Mouse (Mus musculus) limb, embryonic 10.5 days (tissue): ENCODE measurements around the gene Rapgef4. TPM values are rescaled to one million over a fixed set of nuclear protein-coding genes. Genes with fewer than 3 reads are reported as not detected.

ENCODE experiments used
- DNase-seq: peaks from one replicate; pipeline ENCODE4 v3.0.0-alpha.2; 2017; ENCODE audit warnings: low spot score
- H3K27ac ChIP-seq: fragments of 300-500 bp; sonication (generic); 2 replicates; pipeline ENCODE4 v1.5.1; 2016; ENCODE audit warnings: mild to moderate bottlenecking
- H3K27me3 ChIP-seq: fragments of 300-500 bp; sonication (generic); 2 replicates; pipeline ENCODE4 v1.6.1; 2016; ENCODE audit warnings: low read depth, mild to moderate bottlenecking; ENCODE audit not compliant: poor library complexity, severe bottlenecking
- H3K36me3 ChIP-seq: fragments of 300-500 bp; sonication (generic); 2 replicates; pipeline ENCODE4 v1.6.1; 2016; ENCODE audit warnings: mild to moderate bottlenecking, moderate library complexity
- H3K4me1 ChIP-seq: fragments of 300-500 bp; sonication (generic); 2 replicates; pipeline ENCODE4 v1.6.1; 2016
- H3K4me3 ChIP-seq: fragments of 300-500 bp; sonication (generic); 2 replicates; pipeline ENCODE4 v1.5.1; 2016; ENCODE audit warnings: mild to moderate bottlenecking, moderate library complexity
- H3K9me3 ChIP-seq: fragments of 300-500 bp; sonication (generic); replicated peaks from 2 replicates; pipeline ENCODE4 v1.6.1; 2016; ENCODE audit warnings: mild to moderate bottlenecking
- WGBS: fragments of 180-500 bp; shearing (Covaris S2); methylation state at CpG from one replicate; pipeline ENCODE4 v1.1.7; 2016; 5-methylcytosine and 5-hydroxymethylcytosine counted together
- polyA plus RNA-seq: library from polyadenylated mRNA; unstranded; fragments of >200 nt; fragmentation: Nextera tagmentation; extraction: Ambion mirVana; gene quantifications from 2 replicates; pipeline ENCODE4 v1.2.1, GENCODE M21; 2016

Rapgef4 gene
- polyA plus RNA-seq, result 1.6 TPM in 2 replicates

DNA sequence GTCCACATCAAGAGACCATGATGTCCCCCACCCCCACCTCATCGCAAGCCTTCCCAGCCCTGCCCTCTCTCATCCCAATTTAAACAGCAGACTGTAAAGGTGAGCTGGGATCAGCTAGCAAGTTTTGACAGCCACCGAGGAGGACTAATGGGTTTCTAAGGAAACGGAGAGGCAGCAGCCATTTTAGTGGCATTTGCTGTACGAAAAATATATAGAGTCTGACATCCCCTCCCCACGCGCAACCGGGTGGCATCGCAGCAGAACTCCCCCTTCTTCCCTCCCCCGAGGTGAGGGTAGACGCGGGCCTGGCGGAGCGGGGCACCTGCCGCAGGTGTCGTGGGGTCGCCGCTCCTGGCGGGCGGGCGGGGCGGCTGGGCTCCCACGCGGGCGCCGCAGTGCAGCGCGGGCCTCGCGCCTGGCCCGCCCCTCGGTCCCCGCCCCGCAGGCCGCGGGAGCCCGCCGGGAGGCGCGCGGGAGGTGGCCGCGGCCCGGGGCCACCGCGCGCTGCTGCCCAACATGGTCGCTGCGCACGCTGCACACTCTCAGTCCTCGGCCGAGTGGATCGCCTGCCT is at the start of gene Rapgef4:
Rapgef4 (plus strand) TSS at position 470 of the 572 bp plus-strand sequence.
- no peak within 1 kb of the TSS; the same call in 1 of the 2 replicates for H3K27ac ChIP-seq
- WGBS, result 3% methylated on average over 40 of the region's 52 CpGs
- no peak for DNase-seq
- H3K27me3 ChIP-seq, result peaks cover 50% of the 10 kb centered on the region
- H3K4me3 ChIP-seq, result peak within 1 kb of the TSS; percentile 61
- H3K4me1 ChIP-seq, result peaks cover 10% of the 10 kb centered on the region
- no peaks in the 10 kb centered on the region for H3K36me3 ChIP-seq
- no peaks in the 10 kb centered on the region for H3K9me3 ChIP-seq

DNA sequence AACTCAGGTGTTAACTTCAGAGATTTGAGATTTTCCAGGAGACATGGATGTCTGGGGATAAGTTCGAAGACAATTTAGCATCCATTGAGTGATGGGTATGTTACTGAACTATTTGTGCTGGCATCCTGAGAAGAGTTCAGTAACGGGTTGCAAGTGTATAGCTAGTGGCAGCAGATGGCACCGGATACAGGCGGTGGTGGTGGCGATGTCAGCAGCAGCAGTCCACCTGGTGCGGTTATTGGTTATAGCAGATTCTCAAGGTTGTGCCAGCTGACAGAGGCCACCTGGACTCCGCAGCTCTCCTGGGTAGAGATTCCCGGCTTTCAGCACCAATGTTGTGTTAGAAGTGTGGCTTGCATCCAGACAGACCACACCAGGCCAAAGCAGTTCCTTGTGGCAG is 47.0 kb upstream of the Rapgef4 start:
- H3K36me3 ChIP-seq, result no peaks in the 10 kb centered on the region
- H3K4me3 ChIP-seq, result no peak overlapping the region
- H3K4me1 ChIP-seq, result no peaks in the 10 kb centered on the region
- H3K27me3 ChIP-seq, result no peaks in the 10 kb centered on the region
- no peaks in the 10 kb centered on the region for H3K9me3 ChIP-seq
- 91% methylated on average over 8 of the region's 8 CpGs for WGBS
- H3K27ac ChIP-seq, result no peak overlapping the region
- DNase-seq, result no peak

DNA sequence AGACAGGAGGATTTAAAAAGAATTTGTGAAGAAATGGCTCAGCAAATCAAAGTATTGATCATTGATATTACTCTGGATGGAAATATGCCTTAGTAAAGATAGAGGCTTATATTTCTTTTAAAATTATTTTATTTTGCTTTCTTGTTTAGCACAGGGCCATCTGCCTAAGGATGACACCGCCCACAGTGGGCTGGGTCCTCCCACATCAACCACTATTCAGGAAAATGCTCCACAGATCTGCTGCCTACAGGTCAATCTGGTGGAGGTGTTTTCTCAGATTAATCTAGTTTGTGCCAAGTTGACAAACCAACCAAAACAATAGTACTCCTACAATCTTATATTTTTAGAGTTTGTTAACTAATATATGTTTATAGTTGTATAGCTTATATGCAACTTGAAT is 44.3 kb upstream of the Rapgef4 start:
- no peak overlapping the region for H3K27ac ChIP-seq
- no peaks in the 10 kb centered on the region for H3K9me3 ChIP-seq
- no peaks in the 10 kb centered on the region for H3K36me3 ChIP-seq
- no peaks in the 10 kb centered on the region for H3K4me1 ChIP-seq
- no peak overlapping the region for H3K4me3 ChIP-seq
- DNase-seq, result no peak
- H3K27me3 ChIP-seq, result no peaks in the 10 kb centered on the region
- WGBS, result 93% methylated on average over 1 of the region's 1 CpGs

DNA sequence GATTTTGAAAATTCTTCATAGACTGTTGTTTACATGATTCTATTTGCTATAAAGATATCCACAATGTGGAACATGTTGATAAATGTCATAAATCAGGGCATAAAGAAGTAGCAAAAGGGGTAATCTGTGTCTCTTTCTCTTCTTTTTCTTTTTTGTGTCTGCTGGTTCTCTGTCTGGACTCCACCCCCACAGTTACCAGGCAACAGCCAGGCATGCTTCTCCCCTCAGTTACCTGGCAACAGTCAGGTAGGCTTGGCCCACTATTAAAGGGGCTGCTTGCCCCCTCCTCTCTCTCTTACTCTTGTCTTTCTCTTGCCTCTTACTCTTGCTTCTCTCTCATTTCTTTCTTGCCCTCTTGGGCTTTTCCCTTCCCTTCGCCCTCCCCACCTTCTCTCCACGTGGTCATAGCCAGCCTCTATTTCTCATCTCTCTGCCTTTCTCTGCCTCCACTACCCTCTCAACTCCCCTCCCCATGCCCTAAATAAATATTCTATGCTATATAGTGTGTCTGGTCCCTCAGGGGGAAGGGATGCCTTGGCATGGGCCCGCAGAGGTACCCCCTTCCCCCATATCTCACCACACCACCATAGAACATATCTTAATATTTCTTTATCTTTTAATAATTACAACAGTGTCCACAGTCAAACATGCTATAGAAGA is 43.3 kb upstream of the Rapgef4 start:
- H3K4me1 ChIP-seq, result no peaks in the 10 kb centered on the region
- H3K27me3 ChIP-seq, result no peaks in the 10 kb centered on the region
- no peak overlapping the region for H3K4me3 ChIP-seq
- H3K36me3 ChIP-seq, result no peaks in the 10 kb centered on the region
- DNase-seq, result no peak
- WGBS, result 89% methylated on average over 3 of the region's 3 CpGs
- H3K9me3 ChIP-seq, result no peaks in the 10 kb centered on the region
- H3K27ac ChIP-seq, result no peak overlapping the region

DNA sequence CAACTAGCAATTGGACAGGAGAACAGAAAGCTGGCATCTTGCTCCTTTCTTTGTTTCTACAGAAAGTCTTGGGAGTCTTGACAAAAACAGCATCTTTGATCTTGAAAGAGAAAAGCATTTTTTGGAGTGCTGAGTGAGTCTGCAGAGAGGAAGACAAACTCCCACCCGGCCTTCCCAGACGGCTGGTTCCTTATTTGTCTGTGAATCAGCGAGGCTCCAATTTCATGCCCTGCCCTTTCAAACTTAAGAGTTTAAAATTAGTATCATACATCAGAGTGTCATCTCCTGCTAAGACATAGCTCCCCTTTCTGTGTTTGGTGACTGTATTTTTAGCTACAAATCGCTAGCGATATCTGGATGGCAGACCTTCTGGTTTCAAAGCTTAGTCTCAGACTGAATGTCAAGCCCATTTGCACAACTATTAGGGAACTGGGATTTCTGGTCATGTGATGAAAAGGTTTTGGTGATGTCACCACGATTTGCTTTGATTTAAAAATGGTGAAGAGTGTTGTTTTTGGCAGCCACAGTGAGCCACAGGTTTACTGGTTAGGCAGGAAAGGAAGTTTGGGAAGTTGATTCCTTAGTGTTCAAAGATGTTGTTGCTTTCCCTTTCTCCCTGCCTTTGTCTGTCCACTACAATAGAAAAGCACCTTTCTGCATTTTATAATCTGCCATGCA is 42.2 kb upstream of the Rapgef4 start:
- no peaks in the 10 kb centered on the region for H3K4me1 ChIP-seq
- 83% methylated on average over 6 of the region's 6 CpGs for WGBS
- no peak overlapping the region for H3K4me3 ChIP-seq
- no peak overlapping the region for H3K27ac ChIP-seq
- H3K27me3 ChIP-seq, result no peaks in the 10 kb centered on the region
- DNase-seq, result no peak
- H3K36me3 ChIP-seq, result no peaks in the 10 kb centered on the region
- H3K9me3 ChIP-seq, result no peaks in the 10 kb centered on the region

DNA sequence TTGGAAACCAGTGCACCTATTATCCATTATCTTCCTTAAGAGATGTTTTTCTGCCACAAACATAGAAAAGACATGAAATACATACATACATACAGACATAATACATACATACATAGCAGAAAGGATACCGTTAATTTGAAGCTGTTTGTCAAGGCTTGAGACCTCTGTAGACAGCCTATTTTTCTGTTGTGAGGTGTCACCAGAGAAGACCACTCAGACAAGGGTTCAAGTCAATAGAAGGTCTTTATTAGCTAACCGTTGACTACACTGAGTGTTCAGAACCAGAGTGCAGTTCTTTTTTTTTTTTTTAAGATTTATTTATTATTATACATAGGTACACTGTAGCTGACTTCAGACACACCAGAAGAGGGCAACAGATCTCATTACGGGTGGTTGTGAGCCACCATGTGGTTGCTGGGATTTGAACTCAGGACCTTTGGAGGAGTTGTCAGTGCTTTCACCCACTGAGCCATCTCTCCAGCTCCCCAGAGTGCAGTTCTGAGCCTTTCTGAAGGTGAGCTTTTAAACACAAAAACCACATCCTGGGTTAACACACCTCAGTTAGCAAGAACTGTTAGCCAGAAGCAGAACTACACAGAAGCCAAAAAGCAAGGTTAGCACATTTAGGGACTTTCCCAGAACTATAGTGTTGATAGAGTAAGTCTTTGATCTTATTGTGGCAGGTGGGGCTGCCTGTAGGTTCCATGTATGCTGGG is 39.9 kb upstream of the Rapgef4 start:
- Histone ChIP-seq H3K27me3 (no peaks in the 10 kb centered on the region), H3K4me3 (no peak overlapping the region), H3K4me1 (no peaks in the 10 kb centered on the region), H3K9me3 (no peaks in the 10 kb centered on the region), H3K36me3 (no peaks in the 10 kb centered on the region), H3K27ac (no peak overlapping the region)
- no peak for DNase-seq
- WGBS, result 96% methylated on average over 3 of the region's 3 CpGs

DNA sequence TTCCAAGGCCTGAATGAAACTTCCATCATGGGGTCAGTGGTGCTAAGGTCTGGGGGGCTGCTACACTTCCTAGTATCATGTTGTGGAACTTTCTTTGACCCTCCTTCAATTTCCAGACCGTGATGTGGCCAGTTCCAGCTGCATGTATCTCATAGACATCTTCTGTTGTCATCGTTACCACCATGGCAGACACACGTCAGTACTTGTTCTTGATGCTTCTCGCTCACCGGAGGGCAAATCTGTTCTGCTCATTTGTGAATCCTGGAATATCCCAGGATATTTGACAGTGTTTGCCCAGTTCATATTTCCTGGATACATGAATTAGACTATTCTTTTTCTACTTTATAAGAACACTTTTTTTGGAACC is 39.3 kb upstream of the Rapgef4 start:
- Histone ChIP-seq H3K4me1 (no peaks in the 10 kb centered on the region), H3K4me3 (no peak overlapping the region), H3K27ac (no peak overlapping the region), H3K36me3 (no peaks in the 10 kb centered on the region), H3K27me3 (no peaks in the 10 kb centered on the region), H3K9me3 (no peaks in the 10 kb centered on the region)
- DNase-seq, result no peak
- 95% methylated on average over 5 of the region's 5 CpGs for WGBS

DNA sequence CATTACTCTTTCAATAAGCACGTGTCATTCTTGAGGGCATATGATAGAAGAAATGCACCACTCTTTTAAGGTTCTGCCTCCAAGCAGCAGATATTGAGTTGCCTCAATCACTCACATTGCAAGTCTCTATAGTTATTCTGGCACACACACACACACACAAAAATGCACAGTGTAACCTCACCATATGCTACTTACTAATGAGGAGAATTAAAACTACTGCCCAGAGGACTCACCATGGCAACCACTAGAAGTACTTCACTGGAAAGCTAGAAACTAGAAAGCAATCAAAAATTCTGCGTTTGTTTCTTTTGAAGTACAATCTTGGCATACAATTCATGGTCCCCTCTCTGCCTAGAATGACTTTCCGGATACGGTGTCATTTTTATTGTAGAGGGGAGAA is 29.8 kb upstream of the Rapgef4 start:
- no peaks in the 10 kb centered on the region for H3K27me3 ChIP-seq
- no peak overlapping the region for H3K27ac ChIP-seq
- 90% methylated on average over 4 of the region's 4 CpGs for WGBS
- no peak for DNase-seq
- no peaks in the 10 kb centered on the region for H3K4me1 ChIP-seq
- no peaks in the 10 kb centered on the region for H3K36me3 ChIP-seq
- H3K4me3 ChIP-seq, result no peak overlapping the region
- H3K9me3 ChIP-seq, result no peaks in the 10 kb centered on the region

DNA sequence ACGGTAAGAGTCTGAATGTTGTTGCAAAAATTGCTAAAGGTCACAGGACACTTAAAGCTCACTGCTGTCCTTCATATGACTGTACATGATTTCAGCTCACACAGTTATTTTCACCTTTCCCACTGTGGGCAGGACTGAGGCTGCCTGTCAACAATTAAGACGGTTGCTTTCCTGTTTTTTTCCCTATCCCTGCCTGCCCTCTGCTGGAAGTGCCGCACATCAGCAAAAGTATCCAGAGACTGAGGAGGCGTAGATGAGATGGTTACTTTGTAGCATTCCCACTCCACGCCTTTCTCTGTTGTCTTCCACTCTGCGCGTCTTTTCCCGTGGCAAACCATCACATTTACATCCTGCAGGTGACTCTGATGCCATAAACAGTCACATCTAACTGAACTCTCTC is 25.4 kb upstream of the Rapgef4 start:
- peak; percentile 52 for DNase-seq
- H3K4me1 ChIP-seq, result no peaks in the 10 kb centered on the region
- WGBS, result 31% methylated on average over 8 of the region's 8 CpGs

DNA sequence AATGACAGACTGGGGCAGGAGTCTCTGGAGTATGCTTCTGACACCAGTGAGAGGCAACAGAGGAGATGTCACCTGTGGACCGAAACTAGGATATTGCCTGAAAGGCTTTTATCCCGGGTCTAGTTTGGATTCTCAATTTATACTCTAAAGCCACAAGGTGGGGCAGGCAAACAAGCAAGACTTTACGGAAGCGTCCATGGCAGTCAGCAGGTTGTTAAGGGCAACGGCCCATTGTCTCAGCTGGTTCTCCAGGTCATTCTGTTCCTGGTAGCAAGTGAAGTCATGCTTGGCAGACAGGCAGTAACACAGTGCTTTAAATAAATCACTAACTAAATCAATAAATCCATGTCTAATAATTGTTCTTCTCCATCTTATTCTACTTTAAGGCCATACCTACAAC is 24.6 kb upstream of the Rapgef4 start:
- Histone ChIP-seq H3K27me3 (no peaks in the 10 kb centered on the region), H3K36me3 (no peaks in the 10 kb centered on the region), H3K9me3 (no peaks in the 10 kb centered on the region), H3K27ac (no peak overlapping the region), H3K4me1 (no peaks in the 10 kb centered on the region), H3K4me3 (no peak overlapping the region)
- 81% methylated on average over 5 of the region's 5 CpGs for WGBS
- no peak for DNase-seq

More for the DNA sequence above, 25.4 kb upstream of the Rapgef4 start:
- Histone ChIP-seq H3K27ac (no peak overlapping the region), H3K27me3 (no peaks in the 10 kb centered on the region), H3K36me3 (no peaks in the 10 kb centered on the region), H3K4me3 (no peak overlapping the region), H3K9me3 (no peaks in the 10 kb centered on the region)

DNA sequence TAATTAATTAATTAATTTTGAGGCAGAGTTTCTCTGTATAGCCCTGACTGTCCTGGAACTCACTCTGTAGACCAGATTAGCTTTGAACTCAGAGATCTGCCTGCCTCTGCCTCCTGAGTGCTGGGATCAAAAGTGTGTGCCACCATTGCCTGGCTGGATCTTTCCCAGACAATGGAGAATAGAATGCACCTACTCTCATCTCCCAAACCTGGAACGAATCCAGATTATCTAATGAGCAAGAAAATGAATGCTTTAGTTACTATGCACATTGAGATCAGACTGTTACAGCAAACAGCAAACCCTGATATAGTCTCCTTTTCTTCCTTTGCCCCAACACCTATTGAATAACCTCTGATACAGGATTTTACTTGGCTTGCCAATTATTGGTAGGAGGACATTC is 23.1 kb upstream of the Rapgef4 start:
- H3K36me3 ChIP-seq, result no peaks in the 10 kb centered on the region
- no peaks in the 10 kb centered on the region for H3K4me1 ChIP-seq
- no peak overlapping the region for H3K27ac ChIP-seq
- H3K4me3 ChIP-seq, result no peak overlapping the region
- no peaks in the 10 kb centered on the region for H3K9me3 ChIP-seq
- no peak for DNase-seq
- 78% methylated on average over 1 of the region's 1 CpGs for WGBS
- no peaks in the 10 kb centered on the region for H3K27me3 ChIP-seq

DNA sequence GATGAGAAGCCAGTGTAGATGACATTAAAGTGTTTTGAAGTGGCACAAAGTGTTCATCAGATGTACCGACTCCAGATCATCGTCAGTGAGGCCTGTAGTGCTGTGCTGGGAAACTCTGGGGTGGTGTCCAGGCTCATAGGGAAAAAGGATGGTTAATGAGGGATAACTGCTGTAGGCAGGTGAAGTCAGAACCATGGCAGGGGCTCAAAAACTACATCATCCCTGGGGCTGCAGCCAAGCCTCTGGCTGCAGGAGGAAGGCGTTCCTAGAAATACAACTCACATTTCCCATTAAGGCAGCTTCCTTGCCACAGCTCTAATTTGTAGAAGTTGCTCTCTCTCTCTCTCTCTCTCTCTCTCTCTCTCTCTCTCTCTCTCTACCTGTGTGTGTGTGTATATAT is 22.6 kb upstream of the Rapgef4 start:
- Histone ChIP-seq H3K36me3 (no peaks in the 10 kb centered on the region), H3K27me3 (no peaks in the 10 kb centered on the region), H3K27ac (no peak overlapping the region), H3K4me3 (no peak overlapping the region), H3K9me3 (no peaks in the 10 kb centered on the region), H3K4me1 (no peaks in the 10 kb centered on the region)
- no peak for DNase-seq
- WGBS, result 89% methylated on average over 3 of the region's 3 CpGs

DNA sequence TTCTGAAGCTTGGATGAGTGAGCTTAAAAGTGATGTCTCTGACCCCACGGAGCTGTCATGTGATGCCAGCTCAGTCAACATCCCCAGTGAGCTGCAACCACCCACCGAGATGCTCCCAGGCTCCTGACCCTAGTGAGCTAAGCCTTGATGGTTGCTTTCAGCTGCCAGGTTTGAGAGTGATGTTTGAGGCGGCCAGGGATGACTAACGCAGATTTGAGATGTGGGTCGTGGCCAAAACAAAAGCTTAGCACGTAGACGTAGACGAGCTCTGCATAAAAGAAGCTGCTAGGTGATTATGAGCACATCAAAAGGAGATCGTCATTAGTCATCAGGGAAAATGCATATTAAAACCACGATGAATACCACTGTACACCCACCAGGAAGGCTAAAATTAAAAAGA is 16.8 kb upstream of the Rapgef4 start:
- no peak for DNase-seq
- Histone ChIP-seq H3K27ac (no peak overlapping the region), H3K4me3 (no peak overlapping the region), H3K4me1 (no peaks in the 10 kb centered on the region; the same call in 1 of the 2 replicates), H3K27me3 (no peaks in the 10 kb centered on the region), H3K9me3 (no peaks in the 10 kb centered on the region), H3K36me3 (no peaks in the 10 kb centered on the region)
- WGBS, result 53% methylated on average over 10 of the region's 10 CpGs
